Mouse (Mus musculus): ENCODE data around the gene Hepacam. TPM values are rescaled to one million over a fixed set of nuclear protein-coding genes. Genes with fewer than 3 reads are reported as not detected.

Hepacam gene
- polyA plus RNA-seq (2014; fragmentation: Nextera tagmentation; extraction: Ambion mirVana), result not detected in 2 replicates

- Histone ChIP-seq H3K9me3 (ENCODE audit: control insufficient read depth, low read length) (no peaks in the 10 kb centered on the region), H3K4me2 (ENCODE audit: low read length) (no peak within 1 kb of the TSS), H3K27ac (ENCODE audit: low read depth) (no peak within 1 kb of the TSS), H3K4me3 (ENCODE audit: low read depth, low read length) (no peak within 1 kb of the TSS), H3K4me1 (replicated peaks; ENCODE audit: control insufficient read depth, insufficient read depth, low read length) (no peaks in the 10 kb centered on the region), H3K27me3 (replicated peaks; ENCODE audit: control insufficient read depth, insufficient read depth, low read length) (no peaks in the 10 kb centered on the region), H3K36me3 (ENCODE audit: control insufficient read depth, insufficient read depth, low read length) (no peaks in the 10 kb centered on the region), H3K9ac (ENCODE audit: low read length) (no peak within 1 kb of the TSS)
- ATAC-seq (replicated peaks; ENCODE audit: low FRiP score, low TSS enrichment, low read depth) (no peak), DNase-seq (ENCODE audit: low spot score) (no peak)
- WGBS, result 82% methylated on average over 17 of the region's 17 CpGs
Observed at GRCm38 (mm10) chr9:37367301-37368080, at the start of gene Hepacam. Gene Hepacam (plus strand): TSS chr9:37367351.

DNA sequence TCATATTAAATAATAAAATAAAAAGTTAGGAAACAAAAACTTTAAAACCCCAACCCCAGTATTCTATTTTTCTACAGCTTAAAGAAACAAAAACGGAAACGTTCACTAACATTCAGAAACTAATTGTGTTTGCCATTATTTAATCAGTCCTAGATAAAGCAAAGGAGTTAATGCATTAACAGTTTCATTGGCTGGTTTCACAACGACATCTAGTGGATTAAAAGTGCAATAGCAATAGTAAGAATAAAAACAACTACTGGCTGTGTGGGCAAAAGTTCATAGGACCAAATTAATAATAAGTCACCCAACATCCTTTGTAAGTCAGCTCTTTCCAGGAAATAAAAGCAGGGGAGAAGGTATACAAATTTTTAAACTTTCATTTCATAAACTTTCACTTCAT, 37.7 kb upstream of the Hepacam start:
- Histone ChIP-seq H3K4me3 (ENCODE audit: low read depth, low read length) (no peak overlapping the region), H3K9me3 (ENCODE audit: control insufficient read depth, low read length) (no peaks in the 10 kb centered on the region), H3K36me3 (ENCODE audit: control insufficient read depth, insufficient read depth, low read length) (no peaks in the 10 kb centered on the region), H3K4me1 (replicated peaks; ENCODE audit: control insufficient read depth, insufficient read depth, low read length) (no peaks in the 10 kb centered on the region), H3K27me3 (replicated peaks; ENCODE audit: control insufficient read depth, insufficient read depth, low read length) (no peaks in the 10 kb centered on the region), H3K27ac (ENCODE audit: low read depth) (no peak overlapping the region), H3K4me2 (ENCODE audit: low read length) (no peak overlapping the region), H3K9ac (ENCODE audit: low read length) (no peak overlapping the region)
- WGBS, result 47% methylated on average over 3 of the region's 3 CpGs
- no peak for DNase-seq (ENCODE audit: low spot score)
- ATAC-seq (replicated peaks; ENCODE audit: low FRiP score, low TSS enrichment, low read depth), result no peak

- Histone ChIP-seq H3K4me2 (ENCODE audit: low read length) (no peak overlapping the region), H3K4me1 (replicated peaks; ENCODE audit: control insufficient read depth, insufficient read depth, low read length) (peaks cover 11% of the 10 kb centered on the region; the same call in 1 of the 2 replicates), H3K36me3 (ENCODE audit: control insufficient read depth, insufficient read depth, low read length) (peaks cover 4% of the 10 kb centered on the region; the same call in 1 of the 2 replicates), H3K27me3 (replicated peaks; ENCODE audit: control insufficient read depth, insufficient read depth, low read length) (no peaks in the 10 kb centered on the region), H3K4me3 (ENCODE audit: low read depth, low read length) (no peak overlapping the region), H3K9ac (ENCODE audit: low read length) (no peak overlapping the region), H3K9me3 (ENCODE audit: control insufficient read depth, low read length) (no peaks in the 10 kb centered on the region), H3K27ac (ENCODE audit: low read depth) (no peak overlapping the region)
- DNase-seq (ENCODE audit: low spot score), result no peak
- 89% methylated on average over 3 of the region's 3 CpGs for WGBS
- ATAC-seq (replicated peaks; ENCODE audit: low FRiP score, low TSS enrichment, low read depth), result no peak
Observed at GRCm38 (mm10) chr9:37345406-37345805, 21.7 kb upstream of the Hepacam start.

- H3K9ac ChIP-seq (ENCODE audit: low read length), result peak overlapping the region; percentile 75
- no peak for DNase-seq (ENCODE audit: low spot score)
Observed at GRCm38 (mm10) chr9:37347184-37347987, 19.8 kb upstream of the Hepacam start.

GRCm38 (mm10) chr9:37347988-37348642, 19.0 kb upstream of the Hepacam start, which contains the start of gene Ccdc15:
Gene Ccdc15 (minus strand): TSS chr9:37348432.
- H3K36me3 ChIP-seq (ENCODE audit: control insufficient read depth, insufficient read depth, low read length), result no peaks in the 10 kb centered on the region
- WGBS, result under 1% methylated on average over 41 of the region's 41 CpGs

More at GRCm38 (mm10) chr9:37347184-37347987, 19.8 kb upstream of the Hepacam start:
- H3K27ac ChIP-seq (ENCODE audit: low read depth), result peak overlapping the region; percentile 83
- H3K9me3 ChIP-seq (ENCODE audit: control insufficient read depth, low read length), result no peaks in the 10 kb centered on the region
- no peaks in the 10 kb centered on the region for H3K27me3 ChIP-seq (replicated peaks; ENCODE audit: control insufficient read depth, insufficient read depth, low read length)
- peak overlapping the region; percentile 69 for H3K4me3 ChIP-seq (ENCODE audit: low read depth, low read length)
- peak; percentile 7; the same call in 1 of the 2 replicates for ATAC-seq (replicated peaks; ENCODE audit: low FRiP score, low TSS enrichment, low read depth)
- peaks cover 11% of the 10 kb centered on the region; the same call in 1 of the 2 replicates for H3K4me1 ChIP-seq (replicated peaks; ENCODE audit: control insufficient read depth, insufficient read depth, low read length)
- WGBS, result 17% methylated on average over 12 of the region's 12 CpGs
- peak overlapping the region; percentile 59 for H3K4me2 ChIP-seq (ENCODE audit: low read length)
- no peaks in the 10 kb centered on the region for H3K36me3 ChIP-seq (ENCODE audit: control insufficient read depth, insufficient read depth, low read length)

GRCm38 (mm10) chr9:37349050-37349449, 18.1 kb upstream of the Hepacam start:
- peak overlapping the region; percentile 59 for H3K4me2 ChIP-seq (ENCODE audit: low read length)
- H3K36me3 ChIP-seq (ENCODE audit: control insufficient read depth, insufficient read depth, low read length), result no peaks in the 10 kb centered on the region
- H3K4me3 ChIP-seq (ENCODE audit: low read depth, low read length), result peak overlapping the region; percentile 69
- H3K27me3 ChIP-seq (replicated peaks; ENCODE audit: control insufficient read depth, insufficient read depth, low read length), result no peaks in the 10 kb centered on the region
- H3K4me1 ChIP-seq (replicated peaks; ENCODE audit: control insufficient read depth, insufficient read depth, low read length), result peaks cover 11% of the 10 kb centered on the region; the same call in 1 of the 2 replicates
- no peak overlapping the region; the same call in 1 of the 2 replicates for H3K27ac ChIP-seq (ENCODE audit: low read depth)
- 91% methylated on average over 3 of the region's 3 CpGs for WGBS
- peak overlapping the region; percentile 75 for H3K9ac ChIP-seq (ENCODE audit: low read length)
- ATAC-seq (replicated peaks; ENCODE audit: low FRiP score, low TSS enrichment, low read depth), result no peak
- H3K9me3 ChIP-seq (ENCODE audit: control insufficient read depth, low read length), result no peaks in the 10 kb centered on the region
- DNase-seq (ENCODE audit: low spot score), result no peak

More at GRCm38 (mm10) chr9:37347988-37348642, 19.0 kb upstream of the Hepacam start, which contains the start of gene Ccdc15:
- Histone ChIP-seq H3K9ac (ENCODE audit: low read length) (peak within 1 kb of the TSS; percentile 75), H3K4me3 (ENCODE audit: low read depth, low read length) (peak within 1 kb of the TSS; percentile 69), H3K27ac (ENCODE audit: low read depth) (peak within 1 kb of the TSS; percentile 83), H3K27me3 (replicated peaks; ENCODE audit: control insufficient read depth, insufficient read depth, low read length) (no peaks in the 10 kb centered on the region), H3K9me3 (ENCODE audit: control insufficient read depth, low read length) (no peaks in the 10 kb centered on the region), H3K4me2 (ENCODE audit: low read length) (peak within 1 kb of the TSS; percentile 59), H3K4me1 (replicated peaks; ENCODE audit: control insufficient read depth, insufficient read depth, low read length) (peaks cover 11% of the 10 kb centered on the region; the same call in 1 of the 2 replicates)
- peak; percentile 99 for ATAC-seq (replicated peaks; ENCODE audit: low FRiP score, low TSS enrichment, low read depth)
- DNase-seq (ENCODE audit: low spot score), result peak; percentile 97

GRCm38 (mm10) chr9:37351266-37351665, 15.9 kb upstream of the Hepacam start:
- Histone ChIP-seq H3K4me1 (replicated peaks; ENCODE audit: control insufficient read depth, insufficient read depth, low read length) (peaks cover 11% of the 10 kb centered on the region; the same call in 1 of the 2 replicates), H3K9ac (ENCODE audit: low read length) (no peak overlapping the region), H3K4me2 (ENCODE audit: low read length) (no peak overlapping the region), H3K27me3 (replicated peaks; ENCODE audit: control insufficient read depth, insufficient read depth, low read length) (no peaks in the 10 kb centered on the region), H3K4me3 (ENCODE audit: low read depth, low read length) (no peak overlapping the region), H3K27ac (ENCODE audit: low read depth) (no peak overlapping the region), H3K36me3 (ENCODE audit: control insufficient read depth, insufficient read depth, low read length) (no peaks in the 10 kb centered on the region), H3K9me3 (ENCODE audit: control insufficient read depth, low read length) (no peaks in the 10 kb centered on the region)
- DNase-seq (ENCODE audit: low spot score), result no peak
- WGBS, result 68% methylated on average over 2 of the region's 2 CpGs
- no peak for ATAC-seq (replicated peaks; ENCODE audit: low FRiP score, low TSS enrichment, low read depth)

- no peaks in the 10 kb centered on the region for H3K36me3 ChIP-seq (ENCODE audit: control insufficient read depth, insufficient read depth, low read length)
- H3K4me1 ChIP-seq (replicated peaks; ENCODE audit: control insufficient read depth, insufficient read depth, low read length), result peaks cover 2% of the 10 kb centered on the region; the same call in 1 of the 2 replicates
- 72% methylated on average over 1 of the region's 1 CpGs for WGBS
- no peak overlapping the region for H3K4me2 ChIP-seq (ENCODE audit: low read length)
- ATAC-seq (replicated peaks; ENCODE audit: low FRiP score, low TSS enrichment, low read depth) (no peak), DNase-seq (ENCODE audit: low spot score) (no peak)
- H3K9ac ChIP-seq (ENCODE audit: low read length), result no peak overlapping the region
- no peaks in the 10 kb centered on the region for H3K9me3 ChIP-seq (ENCODE audit: control insufficient read depth, low read length)
- no peak overlapping the region for H3K27ac ChIP-seq (ENCODE audit: low read depth)
- H3K27me3 ChIP-seq (replicated peaks; ENCODE audit: control insufficient read depth, insufficient read depth, low read length), result no peaks in the 10 kb centered on the region
- H3K4me3 ChIP-seq (ENCODE audit: low read depth, low read length), result no peak overlapping the region
Observed at GRCm38 (mm10) chr9:37354485-37354884, 12.7 kb upstream of the Hepacam start.

All from intestine, embryonic 14.5 days (tissue).